In genomic region chr7:99097128-99097527, GRCm38 (mm10) we compare ENCODE assay signal across 18 mouse cellular contexts. TPM values are rescaled to one million over a fixed set of nuclear protein-coding genes. Genes with fewer than 3 reads are reported as not detected.
DNase-seq lines count a peak whose midpoint lies in the region; ATAC-seq and TF ChIP-seq lines count a peak whose summit lies in the region.
"Had no signal": no experiment of that assay in that cellular context is flagged by ENCODE, and none has a peak within 500 bp of the region (broad histone marks: within the 10 kb centered on the region; RNA-seq: fewer than 3 reads in every experiment).

No protein-coding gene starts in this region.

- H3K36me3 ChIP-seq in liver, adult 2 months (ENCODE audit: control insufficient read depth, insufficient read depth, low read length), result peaks cover 8% of the 10 kb centered on the region; the same call in 1 of the 2 replicates
- peaks cover 28% of the 10 kb centered on the region for H3K36me3 ChIP-seq in liver, postnatal 0 days (replicated peaks; ENCODE audit: insufficient read depth, low read length)

- H3K27ac ChIP-seq in liver, adult 2 months (replicated peaks; ENCODE audit: insufficient read depth, low read depth, low read length), result peak overlapping the region; percentile 71
- H3K27ac ChIP-seq in liver, postnatal 0 days (ENCODE audit: low read depth), result no peak overlapping the region

- H3K79me2 ChIP-seq in liver, adult 2 months (ENCODE audit: control insufficient read depth, insufficient read depth, low read length), result peaks cover 4% of the 10 kb centered on the region; the same call in 1 of the 2 replicates

- TF ChIP-seq POLR2A in liver, adult 2 months (IDR thresholded peaks at IDR 0.05; ENCODE audit: extremely low read depth, insufficient read depth, low read length), result no peak

- ATAC-seq in liver, postnatal 0 days, result no peak
- ATAC-seq: activated CD4-positive, CD25-positive, alpha-beta regulatory T cell, adult 4 months; CD4-positive, CD25-positive, alpha-beta regulatory T cell, adult 4 months; Patski had no signal

- H3K9me3 ChIP-seq in liver, postnatal 0 days (ENCODE audit: low read length), result no peaks in the 10 kb centered on the region
- H3K9me3 ChIP-seq: G1E had no signal

- H3K4me3 ChIP-seq in liver, adult 2 months (ENCODE audit: insufficient read depth, low read depth, low read length), result no peak overlapping the region
- H3K4me3 ChIP-seq in liver, postnatal 0 days (ENCODE audit: low read depth, low read length), result no peak overlapping the region

- peak; percentile 96 for DNase-seq in liver, adult 2 months (ENCODE audit: extremely low read depth, low read depth, low spot score)
- DNase-seq in liver, postnatal 0 days, result no peak
- DNase-seq: adrenal gland, adult 2 months; adrenal gland, adult 8-10 months; adrenal gland, postnatal 10 days; adrenal gland, postnatal 14 days; adrenal gland, postnatal 25 days; adrenal gland, postnatal 36 days; B cell, adult 2 months; cerebellum, adult 11 months; cerebellum, adult 11-12 months; cerebellum, adult 18-20 months; cerebellum, adult 2 months had no signal

- peaks cover 43% of the 10 kb centered on the region for H3K4me1 ChIP-seq in liver, adult 2 months (ENCODE audit: control insufficient read depth, insufficient read depth, low read length)
- H3K4me1 ChIP-seq in liver, postnatal 0 days (ENCODE audit: insufficient read depth), result peaks cover 21% of the 10 kb centered on the region

- TF ChIP-seq EP300 in liver, postnatal 0 days (IDR thresholded peaks at IDR 0.05; ENCODE audit: low read depth), result no peak

- H3K9ac ChIP-seq in liver, adult 2 months (ENCODE audit: low read depth, low read length), result no peak overlapping the region
- no peak overlapping the region for H3K9ac ChIP-seq in liver, postnatal 0 days (replicated peaks)

- 24% methylated on average over 2 of the region's 2 CpGs for WGBS in liver, adult 2 months
- WGBS in liver, postnatal 0 days (ENCODE audit: insufficient replicate concordance), result 76% methylated on average over 2 of the region's 2 CpGs

- TF ChIP-seq CTCF in liver, adult 2 months (IDR thresholded peaks at IDR 0.05; ENCODE audit: low read depth, low read length), result no peak
- no peak for TF ChIP-seq CTCF in liver, postnatal 0 days (IDR thresholded peaks at IDR 0.05; ENCODE audit: low read depth)

- H3K27me3 ChIP-seq in liver, adult 2 months (ENCODE audit: control insufficient read depth, insufficient read depth, low read length), result no peaks in the 10 kb centered on the region
- no peaks in the 10 kb centered on the region for H3K27me3 ChIP-seq in liver, postnatal 0 days (ENCODE audit: insufficient read depth, low read length)
- H3K27me3 ChIP-seq: CH12.LX, Patski had no signal

- no peak overlapping the region for H3K4me2 ChIP-seq in liver, postnatal 0 days (ENCODE audit: low read depth, low read length)

RNA-seq across cellular contexts. Expression of gene Uvrag, which starts 43.8 kb away (rescaled TPM):
- 18.3 and 19.9 TPM in 2 replicates for total RNA-seq in liver, adult 2 months (2014; rRNA removed)
- polyA plus RNA-seq in liver, adult 2 months (2012; rRNA removed), result 11.4 and 12.2 TPM in 2 replicates
- 9.4 and 11.9 TPM in 2 replicates for polyA plus RNA-seq in liver, postnatal 0 days (2015; fragmentation: Nextera tagmentation; extraction: Ambion mirVana)
